Mouse (Mus musculus) intestine, postnatal 0 days (tissue): ENCODE measurements around the gene Atf5. TPM values are rescaled to one million over a fixed set of nuclear protein-coding genes. Genes with fewer than 3 reads are reported as not detected.

Source experiments
- ATAC-seq: fragments of 200-750 bp; cut with Nextera tagmentation; 2 replicates; pipeline ENCODE4 v1.8.0; 2017; ENCODE audit warnings: mild to moderate bottlenecking, moderate TSS enrichment, moderate library complexity
- H3K27ac ChIP-seq: fragments of 300-500 bp; sonication (generic); 2 replicates; pipeline ENCODE4 v1.5.1; 2014; ENCODE audit warnings: mild to moderate bottlenecking, low read depth, low read length, moderate library complexity
- H3K27me3 ChIP-seq: fragments of 300-500 bp; sonication (generic); replicated peaks from 2 replicates; pipeline ENCODE4 v1.6.1; 2014; ENCODE audit warnings: low read length, mixed read lengths; ENCODE audit not compliant: control insufficient read depth, insufficient read depth
- H3K36me3 ChIP-seq: fragments of 300-500 bp; sonication (generic); 2 replicates; pipeline ENCODE4 v1.6.1; 2014; ENCODE audit warnings: mild to moderate bottlenecking, moderate library complexity; ENCODE audit not compliant: control insufficient read depth, insufficient read depth
- H3K4me1 ChIP-seq: fragments of 300-500 bp; sonication (generic); replicated peaks from 2 replicates; pipeline ENCODE4 v1.6.1; 2014; ENCODE audit warnings: antibody characterized with exemption, low read length, mixed read lengths; ENCODE audit not compliant: control insufficient read depth, insufficient read depth
- H3K4me2 ChIP-seq: fragments of 300-500 bp; sonication (generic); replicated peaks from 2 replicates; pipeline ENCODE4 v1.6.1; 2014; ENCODE audit warnings: low read depth, mild to moderate bottlenecking, moderate library complexity
- H3K4me3 ChIP-seq: fragments of 300-500 bp; sonication (generic); 2 replicates; pipeline ENCODE4 v1.5.1; 2014; ENCODE audit warnings: low read depth, low read length
- H3K9ac ChIP-seq: fragments of 300-500 bp; sonication (generic); 2 replicates; pipeline ENCODE4 v1.6.1; 2014; ENCODE audit warnings: mild to moderate bottlenecking, low read depth, low read length
- H3K9me3 ChIP-seq: fragments of 300-500 bp; sonication (generic); 2 replicates; pipeline ENCODE4 v1.6.1; 2016; ENCODE audit warnings: mixed run types; ENCODE audit not compliant: control insufficient read depth
- CTCF ChIP-seq: sonication (generic); IDR thresholded peaks from 2 replicates; pipeline ENCODE4 v1.5.1; 2016; ENCODE audit warnings: low read depth, mild to moderate bottlenecking, control low read depth, antibody characterized with exemption, moderate library complexity
- WGBS: fragments of 180-500 bp; shearing (Covaris S2); extraction: QIAGEN DNeasy Blood & Tissue Kit; methylation state at CpG from one replicate; pipeline ENCODE4 v1.1.7; 2014; 5-methylcytosine and 5-hydroxymethylcytosine counted together
- polyA plus RNA-seq: library from polyadenylated mRNA; unstranded; fragments of >200 nt; fragmentation: Nextera tagmentation; extraction: Ambion mirVana; gene quantifications from 2 replicates; pipeline ENCODE4 v1.2.1, GENCODE M21; 2015

The Atf5 gene
- polyA plus RNA-seq, 1 experiment from 2014 or later, result 6.6 TPM

DNA sequence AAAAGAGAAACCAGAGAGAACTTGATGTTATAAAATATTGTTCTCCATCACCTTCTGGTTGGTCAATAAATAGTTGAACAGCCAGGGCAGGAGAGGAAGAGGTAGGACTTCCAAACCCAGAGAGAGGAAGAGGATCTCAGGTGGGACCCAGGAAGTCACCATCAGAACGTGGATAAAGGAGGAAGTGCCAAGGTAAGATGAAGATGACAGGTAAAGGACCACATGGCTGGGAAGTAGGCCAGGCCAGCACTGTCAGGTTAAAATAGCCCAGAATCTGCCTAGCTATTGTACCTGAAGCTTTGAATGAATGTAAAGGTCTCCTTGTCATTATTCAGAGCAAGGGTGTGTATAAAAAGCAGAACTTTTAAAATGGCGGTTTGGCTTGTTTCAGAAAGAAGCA, 7.5 kb downstream of the Atf5 start:
- Histone ChIP-seq H3K9ac (no peak overlapping the region), H3K4me1 (no peaks in the 10 kb centered on the region), H3K27me3 (no peaks in the 10 kb centered on the region), H3K4me3 (no peak overlapping the region), H3K9me3 (no peaks in the 10 kb centered on the region), H3K36me3 (peaks cover 31% of the 10 kb centered on the region), H3K4me2 (no peak overlapping the region), H3K27ac (no peak overlapping the region)
- TF ChIP-seq CTCF, result no peak
- 77% methylated on average over 2 of the region's 2 CpGs for WGBS
- no peak for ATAC-seq

GRCm38 (mm10) chr7:44792781-44793180, 23.7 kb downstream of the Atf5 start:
- ATAC-seq, result no peak
- H3K4me2 ChIP-seq, result no peak overlapping the region
- H3K36me3 ChIP-seq, result no peaks in the 10 kb centered on the region
- 83% methylated on average over 6 of the region's 6 CpGs for WGBS
- no peak overlapping the region for H3K27ac ChIP-seq
- H3K4me1 ChIP-seq, result no peaks in the 10 kb centered on the region
- H3K4me3 ChIP-seq, result no peak overlapping the region
- H3K9ac ChIP-seq, result no peak overlapping the region
- TF ChIP-seq CTCF, result no peak
- no peaks in the 10 kb centered on the region for H3K9me3 ChIP-seq
- H3K27me3 ChIP-seq, result no peaks in the 10 kb centered on the region

DNA sequence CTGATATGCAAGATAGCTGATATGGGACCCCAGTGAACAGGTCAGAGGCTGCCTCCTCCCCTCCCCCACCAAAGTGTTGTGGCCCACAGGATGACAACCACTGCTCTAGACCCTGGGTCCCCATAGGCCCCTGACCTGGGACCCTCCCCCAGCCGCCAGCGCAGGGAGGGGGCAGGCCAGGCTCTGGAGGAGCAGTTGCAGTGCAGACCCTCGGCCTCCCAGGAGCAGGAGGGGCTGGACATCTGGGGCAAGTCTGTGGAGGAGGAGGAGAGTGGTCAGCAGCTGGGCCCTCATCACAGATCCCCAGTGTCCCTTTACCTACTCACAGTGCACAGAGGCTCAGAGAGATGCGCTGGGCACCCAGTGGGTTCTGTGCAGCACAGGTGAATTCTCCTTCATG, 26.4 kb downstream of the Atf5 start:
- TF ChIP-seq CTCF, result no peak

GRCm38 (mm10) chr7:44789531-44789930, 26.9 kb downstream of the Atf5 start:
- no peak overlapping the region for H3K4me2 ChIP-seq
- 64% methylated on average over 3 of the region's 3 CpGs for WGBS
- no peak for TF ChIP-seq CTCF
- no peaks in the 10 kb centered on the region for H3K4me1 ChIP-seq
- no peaks in the 10 kb centered on the region for H3K27me3 ChIP-seq
- no peak overlapping the region for H3K4me3 ChIP-seq
- H3K36me3 ChIP-seq, result no peaks in the 10 kb centered on the region
- no peaks in the 10 kb centered on the region for H3K9me3 ChIP-seq
- no peak overlapping the region for H3K9ac ChIP-seq
- no peak overlapping the region for H3K27ac ChIP-seq
- no peak for ATAC-seq

More for the DNA sequence above, 26.4 kb downstream of the Atf5 start:
- H3K27ac ChIP-seq, result no peak overlapping the region
- H3K4me3 ChIP-seq, result no peak overlapping the region
- no peak overlapping the region for H3K4me2 ChIP-seq
- no peaks in the 10 kb centered on the region for H3K36me3 ChIP-seq
- no peaks in the 10 kb centered on the region for H3K9me3 ChIP-seq
- WGBS, result 72% methylated on average over 4 of the region's 4 CpGs
- no peak for ATAC-seq
- no peaks in the 10 kb centered on the region for H3K4me1 ChIP-seq
- H3K9ac ChIP-seq, result no peak overlapping the region
- no peaks in the 10 kb centered on the region for H3K27me3 ChIP-seq

DNA sequence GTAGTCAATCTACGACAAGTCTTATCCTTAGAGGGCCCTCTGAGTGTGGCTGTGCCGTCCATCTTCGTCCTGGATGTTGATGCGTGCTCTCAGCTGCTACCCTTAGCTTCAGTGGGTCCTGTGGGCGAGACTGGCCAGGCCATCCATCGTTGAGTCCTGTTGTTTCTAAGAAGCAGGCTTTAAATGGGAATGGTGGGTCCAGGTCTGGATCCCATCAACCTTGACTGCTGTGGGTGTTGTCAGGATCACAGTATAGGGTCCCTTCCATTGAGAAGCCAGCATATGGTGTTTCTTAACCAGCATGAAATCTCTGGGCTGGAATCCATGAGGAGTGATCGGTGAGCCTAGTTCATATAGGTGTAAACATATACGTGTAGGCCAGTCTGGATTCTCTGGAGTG, 36.4 kb downstream of the Atf5 start:
- ATAC-seq, result no peak
- H3K9me3 ChIP-seq, result no peaks in the 10 kb centered on the region
- H3K4me1 ChIP-seq, result no peaks in the 10 kb centered on the region
- no peak overlapping the region for H3K4me2 ChIP-seq
- H3K27ac ChIP-seq, result no peak overlapping the region
- TF ChIP-seq CTCF, result no peak
- no peak overlapping the region for H3K9ac ChIP-seq
- H3K27me3 ChIP-seq, result no peaks in the 10 kb centered on the region
- peaks cover 27% of the 10 kb centered on the region for H3K36me3 ChIP-seq
- no peak overlapping the region for H3K4me3 ChIP-seq
- WGBS, result 78% methylated on average over 8 of the region's 8 CpGs

GRCm38 (mm10) chr7:44776849-44777498, 39.5 kb downstream of the Atf5 start:
- peaks cover 49% of the 10 kb centered on the region for H3K36me3 ChIP-seq
- H3K27me3 ChIP-seq, result no peaks in the 10 kb centered on the region
- no peak for TF ChIP-seq CTCF
- no peak overlapping the region for H3K4me3 ChIP-seq
- H3K9ac ChIP-seq, result no peak overlapping the region
- 86% methylated on average over 9 of the region's 9 CpGs for WGBS
- no peaks in the 10 kb centered on the region for H3K9me3 ChIP-seq
- no peak overlapping the region for H3K27ac ChIP-seq
- no peak overlapping the region for H3K4me2 ChIP-seq
- H3K4me1 ChIP-seq, result no peaks in the 10 kb centered on the region
- no peak for ATAC-seq
